8 mouse cellular contexts compared by ENCODE assay signal in the genomic region with DNA sequence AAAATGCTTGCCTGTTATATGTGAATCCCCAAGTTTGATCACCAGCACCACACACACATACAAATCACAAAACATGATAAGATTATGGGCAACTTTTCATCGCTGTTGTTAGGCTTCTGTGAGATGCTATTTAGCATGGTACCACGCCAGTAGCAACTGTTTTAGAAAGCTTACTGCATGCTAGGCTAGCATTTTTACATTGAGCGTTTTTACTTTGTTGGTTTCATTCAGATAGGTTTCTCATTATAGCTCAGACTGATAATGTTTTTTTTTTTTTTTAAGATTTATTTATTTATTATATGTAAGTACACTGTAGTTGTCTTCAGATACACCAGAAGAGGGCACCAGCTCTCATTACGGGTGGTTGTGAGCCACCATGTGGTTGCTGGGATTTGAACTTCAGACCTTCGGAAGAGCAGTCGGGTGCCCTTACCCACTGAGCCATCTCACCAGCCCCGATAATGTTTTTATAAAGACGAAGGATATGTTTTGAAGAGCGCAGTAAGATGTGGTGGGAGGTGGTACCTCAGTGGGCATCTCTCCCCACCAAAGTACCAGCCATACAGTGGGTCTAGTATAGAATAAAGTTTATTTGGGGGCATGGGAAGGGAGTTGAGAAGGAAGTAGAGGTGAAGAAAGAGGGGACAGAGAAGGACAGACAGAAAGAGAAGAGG. TPM values are rescaled to one million over a fixed set of nuclear protein-coding genes. Genes with fewer than 3 reads are reported as not detected.
A peak's percentile ranks its signal among the peaks of the same experiment; 100 is the strongest.
DNase-seq lines count a peak whose midpoint lies in the region; ATAC-seq and TF ChIP-seq lines count a peak whose summit lies in the region.

No protein-coding gene starts in this region.

- TF ChIP-seq EP300 in heart, adult 2 months (IDR thresholded peaks at IDR 0.05; ENCODE audit: insufficient read depth, low read depth, low read length) = no peak
- TF ChIP-seq EP300 in liver, embryonic 14.5 days (IDR thresholded peaks at IDR 0.05; ENCODE audit: low read depth) = no peak

- no peak for ATAC-seq in forebrain, embryonic 15.5 days (replicated peaks)
- no peak for ATAC-seq in liver, embryonic 14.5 days (ENCODE audit: insufficient read depth)

- H3K36me3 ChIP-seq in heart, adult 2 months (ENCODE audit: control insufficient read depth, insufficient read depth, low read length) = 0 out of 2 replicates have a peak, but pooled peaks cover 2% of the 10 kb centered on the region
- peaks cover 59% of the 10 kb centered on the region for H3K36me3 ChIP-seq in C2C12 (ENCODE audit: control insufficient read depth, insufficient read depth)
- H3K36me3 ChIP-seq in forebrain, embryonic 15.5 days = peaks cover 51% of the 10 kb centered on the region
- peaks cover 51% of the 10 kb centered on the region for H3K36me3 ChIP-seq in liver, embryonic 14.5 days (replicated peaks; ENCODE audit: control insufficient read depth, insufficient read depth, low read depth)

- H3K9ac ChIP-seq in heart, adult 2 months (ENCODE audit: low read depth, low read length) = no peak overlapping the region
- H3K9ac ChIP-seq in forebrain, embryonic 15.5 days (replicated peaks) = peak overlapping the region; percentile 74; the same call in 1 of the 2 replicates
- H3K9ac ChIP-seq in liver, embryonic 14.5 days (replicated peaks) = peak overlapping the region; percentile 79

- H3K4me3 ChIP-seq in heart, adult 2 months = peak overlapping the region; percentile 82
- peak overlapping the region; percentile 53 for H3K4me3 ChIP-seq in C2C12 (ENCODE audit: insufficient read depth, poor library complexity, severe bottlenecking)
- peak overlapping the region; percentile 77 for H3K4me3 ChIP-seq in forebrain, embryonic 15.5 days
- H3K4me3 ChIP-seq in liver, embryonic 14.5 days (ENCODE audit: insufficient read depth in 1 of 2, low read depth in 2 of 2, low read length in 2 of 2) = peak overlapping the region; percentile 72 to 81

- H3K9me3 ChIP-seq in forebrain, embryonic 15.5 days = no peaks in the 10 kb centered on the region
- no peaks in the 10 kb centered on the region for H3K9me3 ChIP-seq in liver, embryonic 14.5 days (ENCODE audit: control insufficient read depth, low read length)

- H3K27ac ChIP-seq in heart, adult 2 months = peak overlapping the region; percentile 85; the same call in 1 of the 2 replicates
- no peak overlapping the region for H3K27ac ChIP-seq in forebrain, embryonic 15.5 days (replicated peaks)
- H3K27ac ChIP-seq in liver, embryonic 14.5 days = no peak overlapping the region

- peaks cover 10% of the 10 kb centered on the region for H3K79me3 ChIP-seq in C2C12 (ENCODE audit: low read depth)

- no peaks in the 10 kb centered on the region for H3K4me1 ChIP-seq in heart, adult 2 months (ENCODE audit: control insufficient read depth, insufficient read depth, low read length)
- peaks cover 16% of the 10 kb centered on the region for H3K4me1 ChIP-seq in forebrain, embryonic 15.5 days
- peaks cover 5 to 10% of the 10 kb centered on the region in 2 experiments for H3K4me1 ChIP-seq in liver, embryonic 14.5 days (replicated peaks; ENCODE audit: control insufficient read depth in 2 of 2, insufficient read depth in 2 of 2, low read length in 1 of 2)

- 55% methylated on average over 9 of the region's 9 CpGs for WGBS in heart, adult 2 months
- WGBS in forebrain, embryonic 15.5 days = 63% methylated on average over 9 of the region's 9 CpGs
- WGBS in liver, embryonic 14.5 days (ENCODE audit: insufficient replicate concordance) = 48% methylated on average over 9 of the region's 9 CpGs

- peak overlapping the region; percentile 89 for H3K4me2 ChIP-seq in forebrain, embryonic 15.5 days (replicated peaks)
- peak overlapping the region; percentile 82 for H3K4me2 ChIP-seq in liver, embryonic 14.5 days (ENCODE audit: low read depth)

- TF ChIP-seq POLR2A in heart, adult 2 months (IDR thresholded peaks at IDR 0.05; ENCODE audit: insufficient read depth, low read depth, low read length) = no peak

- no peaks in the 10 kb centered on the region for H3K27me3 ChIP-seq in heart, adult 2 months (ENCODE audit: control insufficient read depth, insufficient read depth, low read length)
- H3K27me3 ChIP-seq in C2C12 (ENCODE audit: control insufficient read depth, insufficient read depth, insufficient read length) = no peaks in the 10 kb centered on the region
- no peaks in the 10 kb centered on the region for H3K27me3 ChIP-seq in forebrain, embryonic 15.5 days
- H3K27me3 ChIP-seq in liver, embryonic 14.5 days (ENCODE audit: control insufficient read depth, insufficient read depth, low read length) = no peaks in the 10 kb centered on the region

- 0 out of 2 replicates have a peak, but pooled peaks have one; percentile 18 for TF ChIP-seq CTCF in heart, adult 2 months (IDR thresholded peaks at IDR 0.05)
- no peak for TF ChIP-seq CTCF in C2C12 (IDR thresholded peaks at IDR 0.05; ENCODE audit: control insufficient read depth, insufficient read depth, insufficient read length)
- TF ChIP-seq CTCF in liver, embryonic 14.5 days (IDR thresholded peaks at IDR 0.05; ENCODE audit: low read depth) = peak; percentile 27

- H3K79me2 ChIP-seq in heart, adult 2 months (replicated peaks; ENCODE audit: control insufficient read depth, insufficient read depth, low read length) = no peaks in the 10 kb centered on the region
- peaks cover 18% of the 10 kb centered on the region for H3K79me2 ChIP-seq in C2C12 (ENCODE audit: control insufficient read depth, insufficient read depth)

- no peak for DNase-seq in heart, adult 2 months
- DNase-seq in heart, postnatal 10 days = no peak
- DNase-seq in liver, embryonic 14.5 days (ENCODE audit: low read depth in 3 of 3, low spot score in 3 of 3) = no peak
- no peak for DNase-seq in frontal cortex, adult 2 months (ENCODE audit: extremely low spot score in 1 of 2, low spot score in 1 of 2)
- DNase-seq in layer of hippocampus, adult 18-20 months (ENCODE audit: low spot score in 2 of 2) = no peak
- no peak for DNase-seq in right cerebral cortex, adult 2 months (ENCODE audit: low spot score in 2 of 2)

- intact Hi-C loops in heart, adult 2 months (cut with DNase I) = no loop called here
- intact Hi-C loops in heart, postnatal 10 days (cut with DNase I) = no loop called here

- H3ac ChIP-seq in C2C12 (ENCODE audit: control insufficient read depth, insufficient read length, low read depth) = peak overlapping the region; percentile 72

TF ChIP-seq in C2C12, 6 proteins besides CTCF, POLR2A, EP300 and RAD21:
- TF ChIP-seq MAX (IDR thresholded peaks at IDR 0.05) (no peak), USF1 (IDR thresholded peaks at IDR 0.05; ENCODE audit: low read depth) (no peak), FOSL1 (IDR thresholded peaks at IDR 0.05; ENCODE audit: insufficient read depth, low read length, poor library complexity, severe bottlenecking) (no peak)
TF ChIP-seq in C2C12: peak in this region for 0.

RNA-seq across cellular contexts. Expression of gene Mrpl24, which starts 1.1 kb away (rescaled TPM):
- 10 to 100 TPM; 70.4 to 71.9 TPM for total RNA-seq in heart, adult 2 months (2021)
- polyA plus RNA-seq in heart, adult 2 months (2012; rRNA removed) = 53.3 and 88.7 TPM in 2 replicates
- total RNA-seq in heart, postnatal 10 days (2021) = 10 to 100 TPM; 60.5 to 75.5 TPM
- 69.7 TPM for polyA plus RNA-seq in C2C12 (2012; fragmentation: generic; extraction: Trizol)
- polyA plus RNA-seq in forebrain, embryonic 15.5 days (2015; fragmentation: Nextera tagmentation; extraction: Ambion mirVana) = 62.7 and 68.2 TPM in 2 replicates
- polyA plus RNA-seq in liver, embryonic 14.5 days (2012; rRNA removed) = 43.9 and 50.1 TPM in 2 replicates
- 37.9 and 43.4 TPM in 2 replicates for polyA plus RNA-seq in liver, embryonic 14.5 days (2014; fragmentation: Nextera tagmentation; extraction: Ambion mirVana)
- polyA plus RNA-seq in frontal cortex, adult 2 months (2012; rRNA removed) = 80.0 and 80.7 TPM in 2 replicates
- total RNA-seq in layer of hippocampus, adult 18-20 months (2021) = 10 to 100 TPM; 52.3 to 55.2 TPM

RNA-seq across cellular contexts. Expression of gene Isg20l2, which starts 9.7 kb away (rescaled TPM):
- total RNA-seq in heart, adult 2 months (2021) = 10 to 100 TPM; 10.6 to 10.9 TPM
- polyA plus RNA-seq in heart, adult 2 months (2012; rRNA removed) = 6.2 and 10.8 TPM in 2 replicates
- 10 to 100 TPM; 16.2 to 18.9 TPM for total RNA-seq in heart, postnatal 10 days (2021)
- polyA plus RNA-seq in C2C12 (2012; fragmentation: generic; extraction: Trizol) = 25.0 TPM
- 49.7 and 50.0 TPM in 2 replicates for polyA plus RNA-seq in forebrain, embryonic 15.5 days (2015; fragmentation: Nextera tagmentation; extraction: Ambion mirVana)
- 9.3 and 14.8 TPM in 2 replicates for polyA plus RNA-seq in liver, embryonic 14.5 days (2012; rRNA removed)
- 9.7 and 11.0 TPM in 2 replicates for polyA plus RNA-seq in liver, embryonic 14.5 days (2014; fragmentation: Nextera tagmentation; extraction: Ambion mirVana)
- 12.9 and 13.9 TPM in 2 replicates for polyA plus RNA-seq in frontal cortex, adult 2 months (2012; rRNA removed)
- total RNA-seq in layer of hippocampus, adult 18-20 months (2021) = 10 to 100 TPM; 13.9 to 15.1 TPM

RNA-seq across cellular contexts. Expression of gene Rrnad1, which starts 10.1 kb away (rescaled TPM):
- total RNA-seq in heart, adult 2 months (2021) = 1 to 10 TPM; 4.7 to 5.5 TPM
- 17.2 and 18.7 TPM in 2 replicates for polyA plus RNA-seq in heart, adult 2 months (2012; rRNA removed)
- total RNA-seq in heart, postnatal 10 days (2021) = 1 to 10 TPM; 6.8 to 7.0 TPM
- 7.1 TPM for polyA plus RNA-seq in C2C12 (2012; fragmentation: generic; extraction: Trizol)
- 20.1 and 20.2 TPM in 2 replicates for polyA plus RNA-seq in forebrain, embryonic 15.5 days (2015; fragmentation: Nextera tagmentation; extraction: Ambion mirVana)
- 8.9 and 9.2 TPM in 2 replicates for polyA plus RNA-seq in liver, embryonic 14.5 days (2012; rRNA removed)
- 3.5 and 3.6 TPM in 2 replicates for polyA plus RNA-seq in liver, embryonic 14.5 days (2014; fragmentation: Nextera tagmentation; extraction: Ambion mirVana)
- polyA plus RNA-seq in frontal cortex, adult 2 months (2012; rRNA removed) = 42.4 and 46.4 TPM in 2 replicates
- total RNA-seq in layer of hippocampus, adult 18-20 months (2021) = 10 to 100 TPM; 22.3 to 22.8 TPM

RNA-seq across cellular contexts. Expression of gene Hdgf, which starts 14.3 kb away (rescaled TPM):
- 100 to 1,000 TPM; 106 to 125 TPM for total RNA-seq in heart, adult 2 months (2021)
- polyA plus RNA-seq in heart, adult 2 months (2012; rRNA removed) = 61.6 and 99.5 TPM in 2 replicates
- 100 to 1,000 TPM; 106 to 112 TPM for total RNA-seq in heart, postnatal 10 days (2021)
- 279 TPM for polyA plus RNA-seq in C2C12 (2012; fragmentation: generic; extraction: Trizol)
- 226 and 235 TPM in 2 replicates for polyA plus RNA-seq in forebrain, embryonic 15.5 days (2015; fragmentation: Nextera tagmentation; extraction: Ambion mirVana)
- polyA plus RNA-seq in liver, embryonic 14.5 days (2012; rRNA removed) = 108 and 167 TPM in 2 replicates
- polyA plus RNA-seq in liver, embryonic 14.5 days (2014; fragmentation: Nextera tagmentation; extraction: Ambion mirVana) = 204 and 256 TPM in 2 replicates
- polyA plus RNA-seq in frontal cortex, adult 2 months (2012; rRNA removed) = 171 and 183 TPM in 2 replicates
- total RNA-seq in layer of hippocampus, adult 18-20 months (2021) = 100 to 1,000 TPM; 144 to 153 TPM

RNA-seq across cellular contexts. Expression of gene Crabp2, which starts 28.1 kb away (rescaled TPM):
- under 1 TPM in 1 of 2 experiments, not detected in 1; 0.25 TPM for total RNA-seq in heart, adult 2 months (2021)
- polyA plus RNA-seq in heart, adult 2 months (2012; rRNA removed) = not detected in 2 replicates
- total RNA-seq in heart, postnatal 10 days (2021) = under 1 TPM; 0.57 to 0.81 TPM
- 14.4 TPM for polyA plus RNA-seq in C2C12 (2012; fragmentation: generic; extraction: Trizol)
- 14.9 and 18.4 TPM in 2 replicates for polyA plus RNA-seq in forebrain, embryonic 15.5 days (2015; fragmentation: Nextera tagmentation; extraction: Ambion mirVana)
- 0.17 and 0.23 TPM in 2 replicates for polyA plus RNA-seq in liver, embryonic 14.5 days (2012; rRNA removed)
- 0.10 and 0.15 TPM in 2 replicates for polyA plus RNA-seq in liver, embryonic 14.5 days (2014; fragmentation: Nextera tagmentation; extraction: Ambion mirVana)
- polyA plus RNA-seq in frontal cortex, adult 2 months (2012; rRNA removed) = 9.2 and 11.0 TPM in 2 replicates
- 1 to 10 TPM; 1.4 to 2.6 TPM for total RNA-seq in layer of hippocampus, adult 18-20 months (2021)
